Mouse (Mus musculus): Measurements from ENCODE around the gene Gm6583.

DNA sequence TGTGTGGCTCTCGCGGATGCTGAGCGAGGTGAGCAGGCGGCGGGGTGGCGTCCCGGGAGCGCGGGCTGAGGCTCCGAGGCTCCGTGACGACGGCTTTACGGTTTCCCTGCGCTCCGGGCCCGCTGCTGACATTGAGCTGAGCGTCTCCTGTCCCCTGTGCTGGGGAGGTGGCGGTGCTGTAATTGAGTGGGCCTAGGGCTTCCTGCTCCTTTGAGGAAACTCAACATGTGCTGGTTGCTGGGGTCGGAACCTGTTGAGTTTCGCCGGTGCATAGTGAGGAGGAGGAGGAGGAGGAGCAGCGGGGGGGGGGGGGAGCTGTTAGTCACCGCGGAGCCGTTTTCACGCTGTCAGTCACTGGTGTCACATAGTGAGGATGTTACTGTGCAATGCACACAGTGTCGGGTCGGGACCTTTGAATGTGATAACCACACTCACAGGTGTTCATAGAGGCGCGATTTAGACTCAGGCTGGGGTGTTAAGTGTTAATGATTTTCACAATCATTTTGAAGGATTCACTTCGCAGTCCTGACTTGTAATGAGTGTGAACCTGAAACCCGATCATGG lies 29.3 kb downstream of the Gm6583 start:
- no peak for TF ChIP-seq CTCF (IDR thresholded peaks at IDR 0.05; ENCODE audit: borderline replicate concordance, insufficient read depth, low read length)
- TF ChIP-seq POLR2A (IDR thresholded peaks at IDR 0.05; ENCODE audit: low read depth, low read length): no peak

All from embryonic fibroblast, embryonic 13.5 days (primary cell).